Mouse (Mus musculus) urinary bladder, adult 18-20 months (tissue): ENCODE measurements around the gene Abtb2.

Source experiments
- DNase-seq, 2 experiments: peaks; one replicate each; pipeline ENCODE4 v3.0.0; 2022; ENCODE audit warnings: low spot score in 2 of 2, mixed read lengths in 2 of 2

Abtb2 gene

GRCm38 (mm10) chr2:103661696-103662095 lies 95.6 kb downstream of the Abtb2 start:
- DNase-seq, result no peak

DNA sequence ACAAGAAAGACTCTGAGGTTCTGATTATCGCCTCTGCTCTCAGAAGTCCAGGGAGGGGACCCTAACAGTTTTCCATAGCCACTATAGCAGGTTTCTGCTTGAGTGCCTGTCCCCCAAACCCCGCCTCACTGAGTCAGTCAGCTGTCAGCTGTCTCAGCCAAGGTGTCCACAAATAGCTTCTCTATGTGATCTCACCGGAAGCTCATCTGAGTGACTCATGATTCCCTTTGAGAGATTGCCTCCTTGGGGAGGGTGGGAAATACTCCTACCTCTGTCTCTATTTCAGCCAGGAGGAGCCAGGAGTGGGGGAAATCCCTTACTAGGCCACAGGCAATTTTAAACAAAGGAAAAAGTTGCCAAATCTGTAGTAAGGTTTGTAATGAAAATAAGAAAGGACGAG lies 96.0 kb downstream of the Abtb2 start:
- no peak for DNase-seq

GRCm38 (mm10) chr2:103664341-103664740 lies 98.2 kb downstream of the Abtb2 start:
- no peak for DNase-seq

DNA sequence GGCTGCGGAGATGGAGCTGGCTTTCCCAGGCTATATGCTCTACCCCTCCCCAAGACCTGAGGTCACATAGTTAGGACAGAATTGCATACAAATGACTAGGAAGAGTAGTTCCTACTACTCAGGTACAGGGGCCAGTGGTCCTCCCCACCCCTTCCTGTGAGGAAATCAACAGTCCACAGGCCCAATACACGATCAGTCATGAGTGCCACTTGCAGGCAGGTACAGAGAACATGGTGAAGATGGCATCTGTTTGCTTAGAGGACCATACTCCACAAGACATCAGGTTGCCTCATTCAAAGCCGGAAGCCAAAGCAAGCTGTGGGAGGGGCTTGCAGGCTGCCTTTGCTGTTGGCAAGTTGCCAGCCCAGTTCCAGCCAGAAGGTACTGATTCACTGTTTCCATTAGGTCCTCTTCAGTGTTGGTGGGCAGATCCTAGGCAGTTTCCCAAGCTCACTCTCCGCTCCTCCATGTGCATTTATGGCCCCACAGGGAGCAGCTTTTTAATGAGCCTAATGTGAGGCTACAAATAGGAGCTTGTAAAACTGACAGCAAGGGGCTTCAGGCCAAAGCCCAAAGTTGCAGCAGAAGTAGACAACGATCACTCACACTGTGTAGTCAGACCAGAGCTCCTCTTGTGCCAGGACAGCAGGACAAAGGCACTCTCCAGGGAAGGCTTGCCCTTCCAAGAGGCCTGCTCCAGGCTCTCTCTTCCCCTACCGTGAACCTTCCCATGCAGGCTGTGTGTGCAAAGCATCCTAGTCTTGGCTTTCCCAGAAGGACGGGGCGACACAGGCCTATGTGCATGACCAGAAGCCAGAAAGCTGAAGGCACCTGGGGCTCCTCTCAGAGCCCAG lies 102.1 kb downstream of the Abtb2 start:
- peak in 1 of 2 experiments; percentile 30 for DNase-seq

GRCm38 (mm10) chr2:103668939-103669338 lies 102.8 kb downstream of the Abtb2 start:
- no peak for DNase-seq

- DNase-seq, result no peak
Observed at GRCm38 (mm10) chr2:103669561-103669960, 103.5 kb downstream of the Abtb2 start.

DNA sequence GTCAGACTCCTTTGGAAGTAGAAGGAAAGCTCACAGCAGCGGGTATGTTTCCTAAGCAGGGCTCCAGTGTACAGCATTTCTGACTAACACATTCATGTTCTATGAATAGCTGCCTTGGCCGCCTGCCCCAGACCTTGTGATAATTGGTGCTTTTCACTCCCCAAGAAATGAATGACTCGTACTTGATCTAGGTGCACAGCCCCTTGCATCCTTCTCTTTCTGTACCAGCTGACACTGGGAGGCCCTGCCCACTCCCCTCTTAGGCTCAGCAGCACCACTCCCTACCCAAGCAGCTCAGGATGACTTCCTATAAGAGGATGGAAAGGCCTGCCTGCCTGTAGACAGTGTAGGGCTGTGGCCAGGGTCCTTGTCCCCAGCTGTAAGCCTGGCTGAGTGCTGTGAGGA lies 104.2 kb downstream of the Abtb2 start:
- peak in 1 of 2 experiments; percentile 63 for DNase-seq

DNA sequence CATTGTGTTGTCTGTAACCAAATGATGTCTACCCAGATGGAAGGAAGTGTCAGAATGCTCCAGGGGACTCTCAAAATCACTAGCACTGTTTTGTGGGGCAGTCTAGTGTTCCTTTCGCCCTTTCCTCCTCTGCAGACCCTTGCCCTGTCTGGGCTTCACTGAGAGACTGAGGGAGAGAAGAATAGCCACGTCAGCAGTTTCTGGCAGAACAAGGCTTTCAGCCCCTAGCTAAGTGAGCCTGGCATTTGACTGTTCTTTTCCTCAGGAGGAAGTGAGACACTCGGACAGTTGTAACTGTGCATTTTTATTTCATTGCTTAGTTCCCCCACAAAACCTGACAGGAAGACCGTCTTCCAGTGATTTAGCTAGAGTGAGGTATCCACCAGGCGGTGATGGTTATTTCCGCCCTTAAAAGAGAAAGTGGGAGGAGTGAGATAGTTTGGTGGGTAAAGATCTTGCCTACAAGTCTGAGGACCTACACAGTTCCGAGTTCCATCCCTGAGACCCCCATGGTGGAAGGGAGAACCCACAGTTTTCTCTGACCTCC lies 106.5 kb downstream of the Abtb2 start:
- no peak for DNase-seq

- no peak for DNase-seq
Observed at GRCm38 (mm10) chr2:103673609-103674008, 107.5 kb downstream of the Abtb2 start.

DNA sequence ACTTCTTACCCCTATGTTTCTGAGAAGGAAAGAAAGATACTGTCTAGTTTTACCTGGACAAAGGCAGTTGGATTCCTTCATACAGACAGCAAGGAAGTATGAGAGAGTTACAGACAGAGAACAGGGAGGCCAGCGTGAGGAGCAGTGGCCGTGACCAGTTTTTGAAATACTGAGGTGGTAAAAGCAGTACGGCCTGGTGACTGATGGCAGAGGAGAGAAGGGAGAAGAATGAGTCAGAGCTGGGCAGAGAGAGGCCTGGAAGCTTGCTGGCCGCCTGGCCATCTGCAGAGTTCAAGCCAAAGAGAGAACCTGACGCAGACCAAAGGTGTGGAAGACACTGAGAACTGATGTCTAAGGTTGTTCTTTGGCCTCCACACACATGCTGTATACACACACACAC lies 109.3 kb downstream of the Abtb2 start:
- DNase-seq, result no peak

GRCm38 (mm10) chr2:103676808-103677207 lies 110.7 kb downstream of the Abtb2 start:
- DNase-seq, result no peak

- no peak for DNase-seq
Observed at GRCm38 (mm10) chr2:103677614-103678369, 111.7 kb downstream of the Abtb2 start.

- no peak for DNase-seq
Observed at GRCm38 (mm10) chr2:103678433-103678832, 112.3 kb downstream of the Abtb2 start.

DNA sequence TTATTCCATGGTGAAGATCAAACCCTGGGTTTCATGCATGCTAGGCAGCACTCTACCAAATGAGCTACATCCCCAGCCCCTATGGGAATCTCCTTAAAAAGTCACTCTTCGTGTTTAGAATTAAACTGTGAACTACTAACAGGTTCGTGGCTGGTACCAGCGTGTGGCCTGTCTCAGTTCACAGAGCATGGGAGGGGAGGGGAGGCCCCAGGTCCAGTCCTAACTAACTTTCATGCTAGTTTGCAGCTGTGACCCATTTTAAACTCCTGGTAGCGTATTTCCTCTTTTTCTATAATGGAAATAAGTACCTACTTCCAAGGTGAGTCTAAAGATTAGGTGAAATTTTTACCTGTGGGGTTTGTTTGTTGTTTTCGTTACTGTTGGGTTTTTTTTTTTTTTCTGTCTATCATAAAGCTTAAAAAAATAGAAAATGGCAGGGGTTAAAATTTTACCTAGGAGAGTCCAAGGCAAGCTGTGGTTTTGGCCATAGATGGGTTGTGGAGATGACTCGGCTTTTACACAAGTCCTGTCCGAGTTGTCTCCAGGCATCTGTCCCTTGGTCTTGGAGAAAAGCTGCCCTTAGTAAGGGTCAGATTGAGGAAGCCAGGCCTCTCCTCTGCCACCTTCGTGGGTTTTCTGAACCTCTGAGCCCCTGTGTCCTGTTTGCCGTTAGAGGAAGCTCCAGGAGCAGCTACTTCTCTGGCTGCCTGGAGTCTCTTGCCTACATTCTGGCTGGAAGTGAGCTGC lies 114.4 kb downstream of the Abtb2 start:
- DNase-seq, result no peak

DNA sequence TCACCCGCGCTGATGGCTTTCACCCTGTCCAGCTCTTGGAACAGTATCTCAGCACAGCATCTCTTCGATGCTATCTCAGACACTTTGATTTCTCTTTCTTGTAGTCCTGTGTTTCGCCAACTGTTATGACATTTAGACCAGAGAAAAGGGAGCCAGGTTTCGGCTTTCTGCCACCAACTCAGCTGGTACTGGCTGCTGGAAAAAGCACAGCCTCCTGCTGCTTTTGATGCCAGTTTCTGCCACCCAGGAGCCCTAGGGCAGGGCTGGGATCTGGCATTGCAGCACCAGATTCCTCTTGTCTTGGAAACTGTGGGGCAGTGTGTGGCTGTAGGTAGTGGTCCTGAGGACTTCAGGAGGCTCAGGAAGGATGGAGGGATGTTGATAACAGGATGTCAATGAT lies 115.0 kb downstream of the Abtb2 start:
- no peak for DNase-seq

DNA sequence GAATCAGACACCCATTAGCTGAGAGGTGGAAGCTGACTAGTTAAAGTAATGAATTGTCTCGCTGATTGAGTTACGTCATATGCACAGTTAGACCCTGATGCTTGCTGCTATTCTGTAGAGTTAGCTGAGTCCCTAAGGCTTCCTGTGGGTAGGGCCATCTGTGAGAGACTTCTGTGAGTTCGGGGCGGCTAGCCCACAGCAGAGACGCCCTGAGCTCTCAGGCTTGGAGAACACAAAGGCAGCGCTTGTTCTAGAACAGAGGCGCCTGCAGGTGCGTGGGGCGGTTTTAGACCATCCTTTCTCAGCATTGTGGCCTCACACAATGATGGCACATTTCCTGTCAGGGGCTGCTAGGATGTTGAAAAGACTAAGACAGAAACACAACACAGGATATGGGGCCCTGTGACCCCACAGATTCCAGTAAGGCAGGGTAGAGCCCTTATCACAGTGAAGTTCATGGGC lies 116.2 kb downstream of the Abtb2 start:
- DNase-seq, result no peak

GRCm38 (mm10) chr2:103682927-103683442 lies 116.9 kb downstream of the Abtb2 start:
- DNase-seq, result no peak

- DNase-seq, result no peak
Observed at GRCm38 (mm10) chr2:103684431-103684830, 118.3 kb downstream of the Abtb2 start.

DNA sequence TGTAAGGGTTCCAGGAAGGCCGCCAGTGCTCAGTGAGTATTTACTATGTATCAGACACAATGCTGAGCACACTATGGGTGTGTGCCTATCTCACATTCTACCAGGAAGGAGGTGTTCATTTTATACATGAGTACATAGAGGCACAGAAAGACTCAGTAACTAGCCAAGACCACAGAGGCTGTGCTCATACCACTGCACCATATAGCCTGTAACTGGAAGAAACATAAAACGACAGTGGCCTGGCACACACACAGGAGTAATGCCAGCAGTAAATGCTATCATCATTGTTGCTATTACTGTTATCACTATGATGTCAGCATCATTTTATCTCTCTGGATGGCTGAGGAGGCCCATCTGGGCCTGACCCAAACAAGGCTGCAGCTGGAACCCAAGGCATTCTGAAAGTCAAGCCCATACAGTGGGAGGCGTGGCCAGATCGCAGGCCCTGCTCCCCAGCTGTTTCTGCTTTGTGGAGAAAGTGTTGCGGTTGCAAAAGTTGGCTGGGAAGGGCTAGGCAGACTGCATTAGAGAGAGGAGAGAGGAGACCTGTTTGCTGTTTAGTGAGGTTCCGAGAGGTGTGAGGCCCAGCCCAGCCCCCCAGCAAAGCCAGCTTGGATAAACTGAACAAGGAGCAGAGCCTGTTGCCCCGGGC lies 118.9 kb downstream of the Abtb2 start:
- no peak for DNase-seq

DNA sequence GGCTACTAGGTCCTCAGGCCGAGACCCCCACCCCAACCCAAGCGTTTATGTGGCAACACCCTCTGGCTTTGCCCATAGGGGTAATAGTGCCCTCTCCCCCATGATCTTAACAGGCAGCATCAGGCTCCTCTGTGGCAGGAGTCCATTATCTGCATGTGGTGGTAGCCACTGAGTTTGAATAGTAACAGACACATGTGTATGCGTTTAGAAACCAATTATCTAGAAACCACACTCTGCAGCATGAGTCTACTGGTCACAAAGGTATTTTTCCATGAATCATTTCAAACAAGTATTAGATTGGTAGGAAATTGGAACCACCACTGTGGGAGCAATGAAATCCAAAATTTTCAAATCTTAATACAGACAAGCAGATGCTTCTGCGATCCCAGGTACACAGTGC lies 119.5 kb downstream of the Abtb2 start:
- no peak for DNase-seq

DNA sequence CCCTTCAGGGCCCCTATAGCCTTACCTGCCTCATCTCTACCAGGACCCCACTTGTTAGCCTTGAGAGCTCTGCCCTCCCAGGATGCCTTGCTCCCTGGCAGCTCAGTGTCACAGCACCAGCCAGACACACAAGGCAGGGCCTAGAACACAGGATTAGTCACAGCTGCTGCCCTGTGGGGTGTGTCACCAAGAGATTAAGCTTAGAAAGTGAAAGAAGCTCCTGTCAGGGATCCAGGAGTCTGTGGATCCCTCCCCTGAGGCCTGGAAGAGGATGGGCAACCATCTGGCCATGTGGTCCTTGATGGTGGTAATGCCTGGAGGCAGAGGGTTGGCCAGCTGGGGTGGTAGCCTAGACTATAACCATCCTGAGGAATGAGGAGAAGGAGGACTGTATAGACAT lies 121.0 kb downstream of the Abtb2 start:
- DNase-seq, result no peak
